Mouse (Mus musculus) stomach, embryonic 14.5 days (tissue): Measurements from ENCODE around the gene Itpr2. TPM values are rescaled to one million over a fixed set of nuclear protein-coding genes. Genes with fewer than 3 reads are reported as not detected.

ENCODE experiments used
- ATAC-seq: fragments of 200-750 bp; cut with Nextera tagmentation; 2 replicates; pipeline ENCODE4 v1.8.0; 2017; ENCODE audit warnings: low read depth, moderate TSS enrichment; ENCODE audit not compliant: insufficient number of reproducible peaks, insufficient read depth, low FRiP score
- H3K27ac ChIP-seq: fragments of 300-500 bp; sonication (generic); 2 replicates; pipeline ENCODE4 v1.5.1; 2014; ENCODE audit warnings: mild to moderate bottlenecking, low read length, moderate library complexity, mixed read lengths
- H3K27me3 ChIP-seq: fragments of 300-500 bp; sonication (generic); 2 replicates; pipeline ENCODE4 v1.6.1; 2014; ENCODE audit warnings: low read length, control low read depth, mixed read lengths; ENCODE audit not compliant: control insufficient read depth, insufficient read depth
- H3K36me3 ChIP-seq: fragments of 300-500 bp; sonication (generic); 2 replicates; pipeline ENCODE4 v1.6.1; 2014; ENCODE audit warnings: mild to moderate bottlenecking, control low read depth, low read length, moderate library complexity, mixed read lengths; ENCODE audit not compliant: control insufficient read depth, insufficient read depth
- H3K4me1 ChIP-seq: fragments of 300-500 bp; sonication (generic); 2 replicates; pipeline ENCODE4 v1.6.1; 2014; ENCODE audit warnings: low read length, control low read depth, mixed read lengths; ENCODE audit not compliant: control insufficient read depth, insufficient read depth
- H3K4me2 ChIP-seq: fragments of 300-500 bp; sonication (generic); replicated peaks from 2 replicates; pipeline ENCODE4 v1.6.1; 2014; ENCODE audit warnings: low read depth, low read length, control low read depth
- H3K4me3 ChIP-seq: fragments of 300-500 bp; sonication (generic); 2 replicates; pipeline ENCODE4 v1.5.1; 2014; ENCODE audit warnings: low read depth, low read length, control low read depth
- H3K9ac ChIP-seq: fragments of 300-500 bp; sonication (generic); replicated peaks from 2 replicates; pipeline ENCODE4 v1.6.1; 2014; ENCODE audit warnings: low read depth, mild to moderate bottlenecking, control low read depth, low read length, moderate library complexity, mixed read lengths
- H3K9me3 ChIP-seq: fragments of 300-500 bp; sonication (generic); 2 replicates; pipeline ENCODE4 v1.6.1; 2016; ENCODE audit warnings: low read depth, low read length, control low read depth; ENCODE audit not compliant: control insufficient read depth
- WGBS: fragments of 180-500 bp; shearing (Covaris S2); extraction: QIAGEN DNeasy Blood & Tissue Kit; methylation state at CpG from one replicate; pipeline ENCODE4 v1.1.7; 2014; 5-methylcytosine and 5-hydroxymethylcytosine counted together
- polyA plus RNA-seq: library from polyadenylated mRNA; unstranded; fragments of >200 nt; fragmentation: Nextera tagmentation; extraction: Ambion mirVana; gene quantifications from 2 replicates; pipeline ENCODE4 v1.2.1, GENCODE M21; 2014

The Itpr2 gene
- polyA plus RNA-seq, 1 experiment from 2014 or later: 10.0 TPM

DNA sequence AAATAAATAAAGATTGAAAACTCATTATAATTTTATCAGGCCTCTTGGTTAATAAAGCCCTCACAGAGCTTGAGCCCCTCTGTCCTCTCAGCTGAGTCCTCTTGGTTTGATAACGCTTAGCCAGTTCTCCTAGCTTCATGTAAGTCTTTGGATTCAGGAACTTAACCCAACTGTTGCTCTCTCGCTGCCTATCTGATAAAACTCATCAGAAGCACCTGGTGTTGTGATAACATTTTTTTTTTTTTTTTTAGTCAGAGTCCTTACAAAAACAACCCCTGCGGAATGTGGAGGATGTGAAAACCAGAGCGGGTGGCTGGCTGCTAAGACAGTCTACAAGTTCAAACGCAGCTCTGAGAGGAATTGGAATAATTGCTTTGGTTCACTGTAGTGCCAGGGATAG is 45.3 kb downstream of the Itpr2 start:
- Histone ChIP-seq H3K4me1 (no peaks in the 10 kb centered on the region), H3K9ac (no peak overlapping the region), H3K4me3 (no peak overlapping the region), H3K4me2 (no peak overlapping the region), H3K9me3 (no peaks in the 10 kb centered on the region), H3K36me3 (no peaks in the 10 kb centered on the region), H3K27ac (no peak overlapping the region), H3K27me3 (no peaks in the 10 kb centered on the region)
- WGBS: 82% methylated on average over 5 of the region's 5 CpGs
- ATAC-seq: no peak

DNA sequence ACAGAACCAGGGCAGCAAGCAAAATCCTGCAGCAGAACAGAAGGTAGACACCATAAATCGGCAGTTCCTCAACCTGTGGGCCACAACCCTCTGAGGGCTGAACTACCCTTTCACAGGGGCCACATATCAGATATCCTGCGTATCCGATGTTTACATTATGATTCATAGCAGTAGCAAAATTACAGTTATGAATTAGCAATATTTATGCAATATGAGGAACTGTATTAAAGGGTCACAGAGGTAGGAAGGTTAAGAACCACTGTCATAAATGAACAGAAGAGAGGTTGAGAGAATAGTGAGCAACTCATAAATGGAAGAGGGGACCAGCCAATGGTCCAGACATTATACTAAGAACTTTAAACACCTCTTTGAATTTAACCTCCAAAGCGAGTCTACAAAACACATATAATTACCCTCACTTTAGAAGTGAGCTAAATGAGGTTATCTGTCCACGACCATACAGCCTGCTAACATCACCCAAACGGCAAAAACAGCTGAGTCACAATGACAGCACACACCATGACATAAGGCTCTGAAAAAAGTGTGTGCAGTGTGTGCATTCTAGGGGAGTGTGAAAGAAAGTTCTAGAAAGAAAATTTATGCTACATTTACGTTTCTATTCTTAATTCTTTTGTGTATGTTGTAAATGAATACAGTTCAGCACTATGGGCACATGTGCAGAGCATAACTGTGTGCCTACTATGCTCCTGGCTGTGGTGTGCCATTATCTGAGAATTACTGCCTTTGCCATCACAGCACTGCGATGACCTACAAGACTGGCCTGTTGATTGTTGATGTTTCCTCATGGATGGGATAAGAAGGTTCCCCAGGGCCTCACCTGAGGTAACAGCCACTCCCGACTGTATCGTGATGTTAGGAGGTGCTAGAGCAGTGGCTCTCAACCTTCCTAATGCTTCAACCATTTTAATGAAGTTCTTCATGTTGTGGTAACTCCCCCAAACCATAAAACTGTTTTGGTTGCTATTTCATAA is 47.2 kb downstream of the Itpr2 start:
- no peaks in the 10 kb centered on the region for H3K27me3 ChIP-seq
- H3K27ac ChIP-seq: no peak overlapping the region
- H3K36me3 ChIP-seq: no peaks in the 10 kb centered on the region
- no peaks in the 10 kb centered on the region for H3K4me1 ChIP-seq
- WGBS: 83% methylated on average over 10 of the region's 10 CpGs
- no peak overlapping the region for H3K4me3 ChIP-seq
- ATAC-seq: no peak
- no peak overlapping the region for H3K9ac ChIP-seq
- H3K4me2 ChIP-seq: no peak overlapping the region
- H3K9me3 ChIP-seq: no peaks in the 10 kb centered on the region

DNA sequence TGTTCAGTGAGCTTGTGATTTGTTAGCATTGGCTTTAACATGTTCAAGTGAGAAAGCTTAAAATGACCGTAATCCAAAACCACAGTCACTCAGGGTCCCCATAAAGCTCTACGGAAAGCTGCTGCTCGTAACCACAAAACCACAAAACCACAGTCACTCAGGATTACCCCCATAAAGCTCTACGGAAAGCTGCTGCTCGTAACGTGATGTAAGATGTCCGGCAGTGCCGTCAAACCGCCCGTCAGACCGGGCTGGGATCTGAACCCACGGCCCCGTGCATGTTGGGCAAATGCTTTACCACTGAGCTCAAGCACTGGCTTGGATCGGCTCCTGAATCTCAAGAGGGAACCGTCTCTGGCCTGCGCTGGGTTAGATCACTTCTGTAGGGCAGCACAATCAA is 49.5 kb downstream of the Itpr2 start:
- Histone ChIP-seq H3K9ac (no peak overlapping the region), H3K27me3 (no peaks in the 10 kb centered on the region), H3K4me2 (no peak overlapping the region), H3K27ac (no peak overlapping the region), H3K4me3 (no peak overlapping the region), H3K4me1 (no peaks in the 10 kb centered on the region), H3K36me3 (no peaks in the 10 kb centered on the region), H3K9me3 (no peaks in the 10 kb centered on the region)
- ATAC-seq: no peak
- WGBS: 89% methylated on average over 16 of the region's 16 CpGs

DNA sequence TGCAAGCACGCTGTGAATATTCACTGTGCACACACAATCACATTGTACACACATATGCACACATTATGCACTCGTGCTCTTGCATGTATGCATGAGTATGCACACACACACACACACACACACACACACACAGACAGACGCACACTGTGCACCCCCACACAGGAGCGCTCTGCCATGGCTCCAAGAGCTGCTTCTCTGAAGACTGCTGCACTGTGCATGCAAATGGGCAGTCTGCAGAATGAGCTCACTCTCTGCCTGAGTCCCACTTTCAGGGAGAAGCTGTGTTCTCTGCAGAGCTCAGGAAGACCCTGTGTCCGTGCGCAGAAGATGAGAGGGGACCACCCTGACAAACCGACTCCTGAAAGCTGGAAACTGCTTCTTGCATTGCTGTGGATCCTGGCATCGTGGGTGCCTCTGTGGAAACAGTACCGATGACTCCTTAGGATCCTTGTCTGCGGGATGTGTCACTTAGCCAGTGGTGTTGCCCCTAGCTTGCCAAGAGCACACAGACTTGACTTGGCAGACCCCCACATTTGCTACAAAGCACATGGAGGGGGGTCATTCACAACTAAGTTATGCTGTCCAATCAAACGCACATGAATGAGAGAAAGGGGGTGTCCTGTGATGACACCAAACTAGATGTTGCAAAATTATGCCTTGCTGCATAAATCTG is 55.9 kb downstream of the Itpr2 start:
- ATAC-seq: no peak
- no peak overlapping the region for H3K9ac ChIP-seq
- WGBS: 91% methylated on average over 11 of the region's 11 CpGs
- H3K4me3 ChIP-seq: no peak overlapping the region
- no peak overlapping the region for H3K27ac ChIP-seq
- no peaks in the 10 kb centered on the region for H3K27me3 ChIP-seq
- no peaks in the 10 kb centered on the region for H3K36me3 ChIP-seq
- H3K4me1 ChIP-seq: no peaks in the 10 kb centered on the region
- H3K4me2 ChIP-seq: no peak overlapping the region
- H3K9me3 ChIP-seq: no peaks in the 10 kb centered on the region

DNA sequence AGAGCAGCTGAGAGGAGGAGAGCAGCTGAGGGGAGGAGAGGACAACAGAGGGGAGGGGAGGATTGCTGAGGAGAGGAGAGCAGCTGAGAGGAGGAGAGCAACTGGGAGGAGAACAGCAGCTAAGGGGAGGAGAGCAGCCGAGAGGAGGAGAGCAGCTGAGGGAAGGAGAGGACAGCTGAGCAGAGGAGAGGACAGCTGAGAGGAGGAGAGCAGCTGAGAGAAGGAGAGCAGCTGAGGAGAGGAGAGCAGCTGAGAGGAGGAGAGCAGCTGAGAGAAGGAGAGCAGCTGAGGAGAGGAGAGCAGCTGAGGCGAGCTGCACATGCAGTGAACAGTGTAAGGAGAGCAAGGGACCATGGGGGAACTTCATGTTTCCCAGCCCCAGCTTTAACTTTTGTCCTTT is 62.2 kb downstream of the Itpr2 start:
- Histone ChIP-seq H3K36me3 (no peaks in the 10 kb centered on the region), H3K9ac (no peak overlapping the region), H3K27ac (no peak overlapping the region), H3K4me2 (no peak overlapping the region), H3K4me3 (no peak overlapping the region), H3K27me3 (no peaks in the 10 kb centered on the region), H3K4me1 (no peaks in the 10 kb centered on the region), H3K9me3 (no peaks in the 10 kb centered on the region)
- WGBS: 57% methylated on average over 2 of the region's 2 CpGs
- ATAC-seq: no peak

DNA sequence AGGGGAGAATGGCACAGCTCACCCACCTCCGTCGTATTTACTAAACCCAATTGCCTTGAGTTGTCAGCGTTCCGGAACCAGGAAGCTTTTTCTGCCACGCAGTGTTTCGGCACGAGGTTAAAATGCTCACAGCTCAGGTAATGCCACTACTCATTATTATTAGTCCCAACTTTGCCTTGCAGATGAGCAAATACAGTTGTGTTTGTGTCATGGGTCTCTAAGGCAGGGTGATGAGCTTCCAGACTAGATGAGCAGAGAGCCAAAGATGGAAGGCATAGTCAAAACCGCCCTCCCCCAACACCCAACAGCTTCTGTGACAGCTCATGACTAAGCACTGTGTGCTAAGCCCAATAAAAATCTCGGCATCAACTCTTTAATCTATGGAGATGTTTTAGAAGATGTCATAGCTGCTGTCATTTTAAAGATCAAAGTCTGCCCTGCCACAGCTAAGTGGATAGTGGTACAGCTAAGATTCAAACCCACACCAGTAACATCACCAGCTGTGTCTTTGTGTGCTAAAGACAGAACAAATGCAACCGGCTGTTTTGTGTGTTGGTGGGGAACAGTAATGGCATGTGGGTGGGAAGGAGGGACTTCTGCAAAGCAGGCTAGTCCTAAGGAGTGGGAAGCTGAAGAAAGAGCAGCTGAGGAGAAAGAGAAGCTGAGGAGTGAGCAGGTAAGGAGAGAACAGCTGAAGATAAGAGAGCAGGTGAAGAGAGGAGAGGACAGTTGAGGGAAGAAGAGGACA is 62.8 kb downstream of the Itpr2 start:
- H3K4me1 ChIP-seq: no peaks in the 10 kb centered on the region
- no peaks in the 10 kb centered on the region for H3K36me3 ChIP-seq
- H3K9me3 ChIP-seq: no peaks in the 10 kb centered on the region
- 69% methylated on average over 10 of the region's 10 CpGs for WGBS
- no peak overlapping the region for H3K4me3 ChIP-seq
- no peak overlapping the region for H3K9ac ChIP-seq
- H3K27ac ChIP-seq: no peak overlapping the region
- H3K27me3 ChIP-seq: no peaks in the 10 kb centered on the region
- H3K4me2 ChIP-seq: no peak overlapping the region
- ATAC-seq: no peak

DNA sequence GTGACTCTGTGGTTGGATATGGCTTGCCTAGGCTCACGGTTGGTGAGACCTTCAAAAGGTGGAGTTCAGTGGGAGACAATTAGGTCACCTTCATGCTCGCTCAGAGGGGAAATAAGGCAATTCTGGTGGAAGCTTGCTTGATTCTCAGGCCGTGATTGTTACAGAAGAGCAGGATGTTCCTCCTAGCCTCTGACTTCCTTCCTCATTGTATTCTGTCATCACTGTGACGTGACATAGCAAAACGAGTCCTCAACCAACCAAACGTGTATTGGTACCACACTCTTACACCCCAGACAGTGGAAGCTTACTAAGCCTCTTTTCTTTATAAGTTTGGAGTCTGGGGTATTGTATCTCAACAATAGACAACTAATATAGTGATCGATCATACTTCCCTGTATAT is 64.0 kb downstream of the Itpr2 start:
- WGBS: 79% methylated on average over 7 of the region's 7 CpGs
- no peak overlapping the region for H3K4me3 ChIP-seq
- H3K9ac ChIP-seq: no peak overlapping the region

DNA sequence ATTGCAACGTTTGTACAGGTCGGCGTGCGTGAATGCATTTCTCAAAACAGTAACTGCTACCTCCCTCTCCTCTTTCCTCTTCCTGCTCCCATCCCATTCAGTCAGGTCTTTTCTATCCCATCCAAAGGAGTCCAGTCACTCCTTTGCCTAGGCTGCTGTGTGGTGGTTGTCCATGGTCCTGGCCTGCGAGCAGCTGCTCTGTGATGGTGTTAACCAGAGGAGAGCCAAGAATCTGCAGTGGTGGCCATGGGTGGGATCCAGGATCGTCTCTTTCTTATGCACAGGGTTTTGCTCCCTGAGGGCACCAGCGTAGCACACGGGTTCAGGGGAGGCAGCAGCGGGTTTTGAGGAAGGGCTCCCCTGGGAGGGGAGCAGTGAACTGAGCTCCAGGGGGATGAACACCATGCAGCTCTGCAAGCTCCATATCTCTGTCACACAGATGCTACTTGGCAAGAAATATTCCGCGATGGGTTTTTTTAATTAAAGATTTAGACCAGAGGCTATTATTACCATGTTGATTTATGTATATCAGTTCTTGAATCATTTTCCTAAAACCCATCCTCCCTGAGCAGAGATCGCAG is 65.0 kb downstream of the Itpr2 start:
- 57% methylated on average over 12 of the region's 12 CpGs for WGBS
- Histone ChIP-seq H3K9me3 (no peaks in the 10 kb centered on the region), H3K4me1 (no peaks in the 10 kb centered on the region)

More for the DNA sequence above, 64.0 kb downstream of the Itpr2 start:
- Histone ChIP-seq H3K4me2 (no peak overlapping the region), H3K36me3 (no peaks in the 10 kb centered on the region), H3K9me3 (no peaks in the 10 kb centered on the region), H3K4me1 (no peaks in the 10 kb centered on the region), H3K27ac (no peak overlapping the region), H3K27me3 (no peaks in the 10 kb centered on the region)
- no peak for ATAC-seq

More for the DNA sequence above, 65.0 kb downstream of the Itpr2 start:
- Histone ChIP-seq H3K27me3 (no peaks in the 10 kb centered on the region), H3K27ac (no peak overlapping the region), H3K4me2 (no peak overlapping the region), H3K4me3 (no peak overlapping the region), H3K9ac (no peak overlapping the region), H3K36me3 (no peaks in the 10 kb centered on the region)
- ATAC-seq: no peak
